14 mouse cellular contexts compared by ENCODE assay signal in genomic region chr15:86487359-86487758, GRCm38 (mm10).
A peak's percentile ranks its signal among the peaks of the same experiment; 100 is the strongest.
DNase-seq lines count a peak whose midpoint lies in the region; ATAC-seq and TF ChIP-seq lines count a peak whose summit lies in the region.
"Had no signal": no experiment of that assay in that cellular context is flagged by ENCODE, and none has a peak within 500 bp of the region (broad histone marks: within the 10 kb centered on the region; RNA-seq: fewer than 3 reads in every experiment).

No protein-coding gene starts in this region.

- ATAC-seq in kidney, embryonic 15.5 days (replicated peaks; ENCODE audit: low FRiP score), result no peak
- peak; percentile 43; the same call in 1 of the 2 replicates for ATAC-seq in midbrain, embryonic 16.5 days
- no peak for ATAC-seq in midbrain, postnatal 0 days (ENCODE audit: low FRiP score)

- H3K4me1 ChIP-seq in kidney, embryonic 15.5 days, result peaks cover 40% of the 10 kb centered on the region
- H3K4me1 ChIP-seq in midbrain, embryonic 16.5 days (ENCODE audit: control insufficient read depth, insufficient read depth, low read length), result peaks cover 16% of the 10 kb centered on the region
- peaks cover 6% of the 10 kb centered on the region; the same call in 1 of the 2 replicates for H3K4me1 ChIP-seq in midbrain, postnatal 0 days (ENCODE audit: insufficient read depth, low read length)

- no peaks in the 10 kb centered on the region for H3K9me3 ChIP-seq in kidney, embryonic 15.5 days (replicated peaks)
- H3K9me3 ChIP-seq in midbrain, embryonic 16.5 days (replicated peaks; ENCODE audit: control insufficient read depth, low read length, poor library complexity, severe bottlenecking), result no peaks in the 10 kb centered on the region
- no peaks in the 10 kb centered on the region for H3K9me3 ChIP-seq in midbrain, postnatal 0 days (ENCODE audit: low read length)
- H3K9me3 ChIP-seq: heart, embryonic 15.5 days had no signal

- H3K27me3 ChIP-seq in kidney, embryonic 15.5 days, result no peaks in the 10 kb centered on the region
- no peaks in the 10 kb centered on the region for H3K27me3 ChIP-seq in midbrain, embryonic 16.5 days (ENCODE audit: control insufficient read depth, insufficient read depth, low read depth, low read length)
- no peaks in the 10 kb centered on the region for H3K27me3 ChIP-seq in midbrain, postnatal 0 days (ENCODE audit: insufficient read depth, low read length)

- no peaks in the 10 kb centered on the region for H3K36me3 ChIP-seq in kidney, embryonic 15.5 days
- no peaks in the 10 kb centered on the region for H3K36me3 ChIP-seq in midbrain, embryonic 16.5 days (ENCODE audit: control insufficient read depth, insufficient read depth, low read length)
- no peaks in the 10 kb centered on the region for H3K36me3 ChIP-seq in midbrain, postnatal 0 days (ENCODE audit: insufficient read depth, low read length)
- H3K36me3 ChIP-seq: heart, embryonic 15.5 days had no signal

- DNase-seq in kidney, adult 18-20 months, result no peak
- no peak for DNase-seq in midbrain, postnatal 0 days (ENCODE audit: low spot score)
- peak; percentile 50 to 65 for DNase-seq in layer of hippocampus, adult 2 months (ENCODE audit: low spot score in 2 of 2)
- peak; percentile 27 to 32 for DNase-seq in right cerebral cortex, postnatal 36 days (ENCODE audit: low spot score in 2 of 2)
- no peak for DNase-seq in adrenal gland, postnatal 25 days
- DNase-seq: cerebellum, adult 8-10 months; embryo, embryonic 11 days; kidney, postnatal 4 days; liver; lung, embryonic 14.5 days; thymus, postnatal 25 days had no signal

- TF ChIP-seq CTCF in midbrain, postnatal 0 days (IDR thresholded peaks at IDR 0.05), result no peak
- no peak for TF ChIP-seq CTCF in layer of hippocampus, adult 2 months (conservative IDR thresholded peaks at IDR 0.05)

- H3K27ac ChIP-seq in kidney, embryonic 15.5 days, result 0 out of 2 replicates have a peak overlapping the region, but pooled peaks have one; percentile 27
- no peak overlapping the region for H3K27ac ChIP-seq in midbrain, embryonic 16.5 days (ENCODE audit: low read length)
- H3K27ac ChIP-seq in midbrain, postnatal 0 days (ENCODE audit: low read depth, low read length), result no peak overlapping the region
- H3K27ac ChIP-seq in layer of hippocampus, adult 2 months, result peak overlapping the region; percentile 80
- H3K27ac ChIP-seq: heart, embryonic 15.5 days had no signal

- H3K4me2 ChIP-seq in kidney, embryonic 15.5 days, result no peak overlapping the region
- no peak overlapping the region for H3K4me2 ChIP-seq in midbrain, embryonic 16.5 days (ENCODE audit: low read length)
- no peak overlapping the region for H3K4me2 ChIP-seq in midbrain, postnatal 0 days (ENCODE audit: low read depth, low read length, poor library complexity, severe bottlenecking)
- H3K4me2 ChIP-seq: heart, embryonic 15.5 days; lung, embryonic 14.5 days had no signal

- H3K9ac ChIP-seq in kidney, embryonic 15.5 days, result no peak overlapping the region
- no peak overlapping the region for H3K9ac ChIP-seq in midbrain, embryonic 16.5 days (ENCODE audit: low read depth, low read length)
- H3K9ac ChIP-seq in midbrain, postnatal 0 days (replicated peaks; ENCODE audit: low read length, poor library complexity, severe bottlenecking), result no peak overlapping the region
- H3K9ac ChIP-seq: heart, embryonic 15.5 days; lung, embryonic 14.5 days had no signal

- no peak overlapping the region for H3K4me3 ChIP-seq in kidney, embryonic 15.5 days (replicated peaks)
- H3K4me3 ChIP-seq in midbrain, embryonic 16.5 days (ENCODE audit: low read depth, low read length), result no peak overlapping the region
- H3K4me3 ChIP-seq in midbrain, postnatal 0 days (ENCODE audit: low read depth, low read length), result no peak overlapping the region
- H3K4me3 ChIP-seq in layer of hippocampus, adult 2 months, result no peak overlapping the region
- H3K4me3 ChIP-seq: heart, embryonic 15.5 days had no signal

- 33% methylated on average over 5 of the region's 5 CpGs for WGBS in kidney, embryonic 15.5 days
- 45% methylated on average over 5 of the region's 5 CpGs for WGBS in midbrain, embryonic 16.5 days
- WGBS in midbrain, postnatal 0 days, result 44% methylated on average over 5 of the region's 5 CpGs

Comparison
In these comparisons a context has a peak if more than half of its experiments do, and no peak if none do; other contexts are left out.
1. H3K27ac ChIP-seq: peak in kidney, embryonic 15.5 days (single experiment) and layer of hippocampus, adult 2 months (single experiment); none in midbrain, embryonic 16.5 days (single experiment) and midbrain, postnatal 0 days (single experiment).
2. DNase-seq: peak in layer of hippocampus, adult 2 months (2 of 2) and right cerebral cortex, postnatal 36 days (2 of 2); none in kidney, adult 18-20 months (single experiment), midbrain, postnatal 0 days (single experiment) and adrenal gland, postnatal 25 days (single experiment).